Comparison of ENCODE assay signal across 8 mouse cellular contexts in the genomic region with DNA sequence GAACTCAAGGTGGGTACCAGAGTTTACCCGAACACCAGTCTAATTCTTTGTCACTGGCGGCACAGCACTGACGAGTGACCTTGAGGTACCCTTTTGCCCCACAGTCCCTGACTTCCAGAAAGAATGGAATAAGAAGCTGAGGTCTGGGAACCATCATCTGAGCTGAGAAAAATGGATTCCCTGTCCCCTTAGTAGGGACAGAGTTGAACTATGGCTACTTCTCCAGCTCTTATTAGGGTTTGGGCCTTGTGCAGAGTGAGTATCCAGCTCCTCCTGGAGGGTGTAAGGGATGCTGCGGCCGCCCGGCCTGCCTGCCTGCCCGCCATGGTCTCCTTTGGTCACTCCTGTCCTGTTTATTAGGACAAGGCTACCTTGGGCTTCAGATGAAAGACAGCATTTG. TPM values are rescaled to one million over a fixed set of nuclear protein-coding genes. Genes with fewer than 3 reads are reported as not detected.
A peak's percentile ranks its signal among the peaks of the same experiment; 100 is the strongest.
DNase-seq lines count a peak whose midpoint lies in the region; ATAC-seq and TF ChIP-seq lines count a peak whose summit lies in the region.

No protein-coding gene starts in this region.

- peak; percentile 40 for DNase-seq in kidney, adult 2 months
- DNase-seq in kidney, adult 18-20 months, result no peak
- no peak for DNase-seq in ES-E14 (ENCODE audit: low read depth, low spot score)
- no peak for DNase-seq in embryonic facial prominence, embryonic 14.5 days (ENCODE audit: low spot score)
- peak; percentile 52 for DNase-seq in kidney, adult 9 months
- DNase-seq in yolk sac, embryonic 10.5 days (ENCODE audit: low spot score), result no peak
- no peak for DNase-seq in ovary, postnatal 36 days (ENCODE audit: low spot score)

- H3K4me2 ChIP-seq in embryonic facial prominence, embryonic 14.5 days (ENCODE audit: low read depth, low read length), result peak overlapping the region; percentile 67
- peak overlapping the region; percentile 97 for H3K4me2 ChIP-seq in myocyte (ENCODE audit: low read depth)

- no peak for TF ChIP-seq POLR2A in kidney, adult 2 months (IDR thresholded peaks at IDR 0.05; ENCODE audit: low read depth, low read length)
- TF ChIP-seq POLR2A in myocyte (IDR thresholded peaks at IDR 0.05; ENCODE audit: insufficient read length, low read depth), result peak; percentile 55

- in situ Hi-C loops in ES-E14 (cut with MboI; ENCODE audit: low sequenced_read_pairs in 2 of 2, unreplicated experiment in 2 of 2), result no loop called here

- H3K79me2 ChIP-seq in myocyte (ENCODE audit: control insufficient read depth, insufficient read depth), result no peaks in the 10 kb centered on the region

- H3K27ac ChIP-seq in kidney, adult 2 months (ENCODE audit: insufficient read depth, low read depth, low read length), result peak overlapping the region; percentile 95
- H3K27ac ChIP-seq in ES-E14 (ENCODE audit: insufficient read depth, low read depth, low read length, poor library complexity, severe bottlenecking), result peak overlapping the region; percentile 88
- H3K27ac ChIP-seq in embryonic facial prominence, embryonic 14.5 days (replicated peaks; ENCODE audit: low read depth, low read length), result peak overlapping the region; percentile 88

- peak overlapping the region; percentile 79 for H3K9ac ChIP-seq in ES-E14 (ENCODE audit: insufficient read depth, low read depth, low read length, poor library complexity, severe bottlenecking)
- H3K9ac ChIP-seq in embryonic facial prominence, embryonic 14.5 days (ENCODE audit: low read depth, low read length), result peak overlapping the region; percentile 50

- H3K36me3 ChIP-seq in kidney, adult 2 months (ENCODE audit: control insufficient read depth, insufficient read depth, low read length), result no peaks in the 10 kb centered on the region
- H3K36me3 ChIP-seq in ES-E14 (ENCODE audit: control insufficient read depth, insufficient read depth, low read length, poor library complexity, severe bottlenecking), result peaks cover 2% of the 10 kb centered on the region; the same call in 1 of the 2 replicates
- peaks cover 7% of the 10 kb centered on the region; the same call in 1 of the 2 replicates for H3K36me3 ChIP-seq in embryonic facial prominence, embryonic 14.5 days (ENCODE audit: control insufficient read depth, insufficient read depth, low read length)
- H3K36me3 ChIP-seq in myocyte (ENCODE audit: control insufficient read depth, insufficient read depth), result no peaks in the 10 kb centered on the region

- ATAC-seq in embryonic facial prominence, embryonic 14.5 days (ENCODE audit: low read depth), result no peak

- peak overlapping the region; percentile 26 for H3ac ChIP-seq in myocyte (ENCODE audit: control insufficient read depth, insufficient read length)

- WGBS in kidney, adult 2 months, result 43% methylated on average over 7 of the region's 7 CpGs
- WGBS in embryonic facial prominence, embryonic 14.5 days, result 56% methylated on average over 7 of the region's 7 CpGs

- TF ChIP-seq CTCF in kidney, adult 2 months (conservative IDR thresholded peaks at IDR 0.05; ENCODE audit: insufficient read depth, insufficient read length, low read depth, low read length), result no peak

- peak overlapping the region; percentile 51 for H3K4me3 ChIP-seq in kidney, adult 2 months (ENCODE audit: insufficient read depth, low read depth, low read length)
- H3K4me3 ChIP-seq in ES-E14 (ENCODE audit: insufficient read depth in 1 of 2, low read depth in 1 of 2, low read length in 2 of 2, poor library complexity in 1 of 2, severe bottlenecking in 1 of 2) (peak overlapping the region; percentile 74), myocyte (peak overlapping the region; percentile 53)
- H3K4me3 ChIP-seq in embryonic facial prominence, embryonic 14.5 days (ENCODE audit: low read depth, low read length), result peak overlapping the region; percentile 42

- no peaks in the 10 kb centered on the region for H3K27me3 ChIP-seq in kidney, adult 2 months (replicated peaks; ENCODE audit: control insufficient read depth, insufficient read depth, low read length)
- no peaks in the 10 kb centered on the region for H3K27me3 ChIP-seq in embryonic facial prominence, embryonic 14.5 days (replicated peaks; ENCODE audit: control insufficient read depth, insufficient read depth, low read length)
- H3K27me3 ChIP-seq in myocyte (ENCODE audit: control insufficient read depth, insufficient read depth, insufficient read length), result no peaks in the 10 kb centered on the region

- H3K4me1 ChIP-seq in kidney, adult 2 months (ENCODE audit: control insufficient read depth, insufficient read depth, low read length), result peaks cover 26% of the 10 kb centered on the region; the same call in 1 of the 2 replicates
- H3K4me1 ChIP-seq in ES-E14 (ENCODE audit: control insufficient read depth in 2 of 2, insufficient read depth in 2 of 2, low read length in 2 of 2, poor library complexity in 1 of 2), result peaks cover 5% of the 10 kb centered on the region in 2 experiments; a peak in 1 of 4 replicates
- H3K4me1 ChIP-seq in embryonic facial prominence, embryonic 14.5 days (ENCODE audit: control insufficient read depth, insufficient read depth, low read length), result peaks cover 11% of the 10 kb centered on the region

- H3K9me3 ChIP-seq in ES-E14 (ENCODE audit: control insufficient read depth, insufficient read depth, low read depth, low read length), result no peaks in the 10 kb centered on the region
- no peaks in the 10 kb centered on the region for H3K9me3 ChIP-seq in embryonic facial prominence, embryonic 14.5 days (ENCODE audit: control insufficient read depth, low read length)

TF ChIP-seq in ES-E14, 5 proteins besides CTCF, POLR2A, EP300 and RAD21:
- TF ChIP-seq MAFK (IDR thresholded peaks at IDR 0.05; ENCODE audit: insufficient read depth, low read depth, low read length), result no peak
- no peak for TF ChIP-seq HCFC1 (IDR thresholded peaks at IDR 0.05; ENCODE audit: borderline replicate concordance, insufficient read depth, low read length)

TF ChIP-seq in myocyte, 11 proteins besides CTCF, POLR2A, EP300 and RAD21:
- TF ChIP-seq POLR2AphosphoS2 (IDR thresholded peaks at IDR 0.05; ENCODE audit: insufficient read length, low read depth), result peak; percentile 40
- TF ChIP-seq USF1 (IDR thresholded peaks at IDR 0.05; ENCODE audit: low read depth), result no peak
- TF ChIP-seq TCF12 (IDR thresholded peaks at IDR 0.05; ENCODE audit: insufficient read depth, poor library complexity, severe bottlenecking), result no peak
- no peak for TF ChIP-seq E2F4 (IDR thresholded peaks at IDR 0.05; ENCODE audit: insufficient read depth)
- no peak for TF ChIP-seq TCF3 (IDR thresholded peaks at IDR 0.05; ENCODE audit: insufficient read length, low read depth)
- no peak for TF ChIP-seq MAX (IDR thresholded peaks at IDR 0.05; ENCODE audit: low read depth)

RNA-seq across cellular contexts. Expression of gene C87436, which starts 34.9 kb away (rescaled TPM):
- 15.1 and 15.3 TPM in 2 replicates for polyA plus RNA-seq in kidney, adult 2 months (2012; rRNA removed)
- total RNA-seq in ES-E14 (2012; rRNA removed), result 12.5 and 13.1 TPM in 2 replicates
- 22.7 and 23.9 TPM in 2 replicates for polyA plus RNA-seq in embryonic facial prominence, embryonic 14.5 days (2014; fragmentation: Nextera tagmentation; extraction: Ambion mirVana)
- 6.9 TPM for polyA plus RNA-seq in myocyte (2012; fragmentation: generic; extraction: Trizol)

RNA-seq across cellular contexts. Expression of gene Gm44790, which starts 46.6 kb away (rescaled TPM):
- 2.9 and 6.7 TPM in 2 replicates for polyA plus RNA-seq in kidney, adult 2 months (2012; rRNA removed)
- 0.31 and 3.3 TPM in 2 replicates for total RNA-seq in ES-E14 (2012; rRNA removed)
- not detected in 2 replicates for polyA plus RNA-seq in embryonic facial prominence, embryonic 14.5 days (2014; fragmentation: Nextera tagmentation; extraction: Ambion mirVana)
- not detected for polyA plus RNA-seq in myocyte (2012; fragmentation: generic; extraction: Trizol)

RNA-seq across cellular contexts. Expression of gene Pcbp1, which starts 53.0 kb away (rescaled TPM):
- polyA plus RNA-seq in kidney, adult 2 months (2012; rRNA removed), result 165 and 166 TPM in 2 replicates
- 68.4 and 102 TPM in 2 replicates for total RNA-seq in ES-E14 (2012; rRNA removed)
- polyA plus RNA-seq in embryonic facial prominence, embryonic 14.5 days (2014; fragmentation: Nextera tagmentation; extraction: Ambion mirVana), result 397 and 402 TPM in 2 replicates
- polyA plus RNA-seq in myocyte (2012; fragmentation: generic; extraction: Trizol), result 306 TPM

Comparison
In these comparisons a context has a peak if more than half of its experiments do, and no peak if none do; other contexts are left out.
1. DNase-seq: peak in kidney, adult 2 months (single experiment) and kidney, adult 9 months (single experiment); none in kidney, adult 18-20 months (single experiment), ES-E14 (single experiment), embryonic facial prominence, embryonic 14.5 days (single experiment), yolk sac, embryonic 10.5 days (single experiment) and ovary, postnatal 36 days (single experiment).
2. Peak in every context shown above with its lines, with median percentiles within 50 percentile points of each other: H3K27ac ChIP-seq and H3K4me3 ChIP-seq.